Mouse (Mus musculus): ENCODE measurements around the gene Syne1.

DNA sequence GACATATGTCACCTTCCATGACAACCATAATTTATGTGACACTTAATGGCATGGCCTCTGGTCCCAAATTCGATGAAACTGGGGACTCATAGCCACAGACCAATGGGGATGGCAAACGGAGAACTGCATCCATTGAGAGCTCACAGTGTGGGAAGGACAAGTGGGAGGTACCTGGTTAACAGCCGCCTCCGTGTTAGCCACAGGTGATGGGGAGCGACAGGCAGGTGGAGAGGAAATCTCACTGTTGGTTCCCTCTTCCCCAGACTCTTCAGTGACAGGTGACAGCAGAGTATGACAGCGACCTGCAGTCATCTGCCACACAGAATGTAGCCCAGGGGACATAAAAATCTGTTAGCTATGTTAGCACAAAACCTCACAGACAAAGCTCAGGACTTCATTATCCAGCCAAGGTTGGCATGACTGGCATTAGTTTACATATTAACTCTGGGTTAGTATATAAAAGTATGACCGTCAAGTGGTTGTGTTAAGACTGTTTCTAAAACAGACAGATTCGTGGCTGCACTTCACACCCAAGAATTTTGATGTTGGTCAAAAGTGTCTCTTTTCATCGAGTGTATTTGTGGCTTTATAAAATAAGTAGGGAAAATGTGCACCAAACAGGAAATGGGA is 358.3 kb downstream of the Syne1 start:
- TF ChIP-seq CTCF (IDR thresholded peaks at IDR 0.05; ENCODE audit: low read depth) = no peak
- no peak for TF ChIP-seq EP300 (IDR thresholded peaks at IDR 0.05; ENCODE audit: low read depth)

Data from liver, postnatal 0 days (tissue).